Mouse (Mus musculus): Measurements from ENCODE around the gene Ephb6.

DNA sequence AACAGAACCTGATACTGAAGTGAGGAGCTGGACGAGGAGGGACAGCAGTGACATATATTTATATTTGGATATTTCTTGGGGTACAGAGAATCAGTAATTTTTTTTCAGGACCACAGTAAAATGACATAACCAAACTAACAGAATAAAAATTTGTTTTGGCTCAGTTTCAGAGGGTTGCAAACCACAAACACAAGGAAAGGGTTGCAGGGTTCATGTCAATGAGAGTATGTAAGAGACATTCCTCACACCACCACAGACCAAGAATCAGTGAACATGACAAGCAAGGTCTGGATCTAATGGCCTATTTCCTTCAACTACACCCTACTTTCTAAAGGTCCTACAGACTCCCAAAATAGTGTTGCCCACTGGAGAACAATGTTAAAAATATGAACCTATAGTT lies 23.1 kb upstream of the Ephb6 start:
- TF ChIP-seq CTCF (IDR thresholded peaks at IDR 0.05; ENCODE audit: low read depth, low read length) = no peak
- TF ChIP-seq TAL1 (conservative IDR thresholded peaks at IDR 0.05; ENCODE audit: low read depth, low read length) = no peak
